Mouse (Mus musculus): ENCODE measurements at regions not wholly inside any gene's neighbourhood (a gene's known extent, or its start where the extent isn't known, plus 50 kb on each side); places are given as distances from the start of the nearest gene placed in this dataset.

- no peak for DNase-seq (ENCODE audit: low read depth, low spot score)
Observed at GRCm38 (mm10) chr3:52759846-52760245, 257.2 kb downstream of the Cog6 start.

DNA sequence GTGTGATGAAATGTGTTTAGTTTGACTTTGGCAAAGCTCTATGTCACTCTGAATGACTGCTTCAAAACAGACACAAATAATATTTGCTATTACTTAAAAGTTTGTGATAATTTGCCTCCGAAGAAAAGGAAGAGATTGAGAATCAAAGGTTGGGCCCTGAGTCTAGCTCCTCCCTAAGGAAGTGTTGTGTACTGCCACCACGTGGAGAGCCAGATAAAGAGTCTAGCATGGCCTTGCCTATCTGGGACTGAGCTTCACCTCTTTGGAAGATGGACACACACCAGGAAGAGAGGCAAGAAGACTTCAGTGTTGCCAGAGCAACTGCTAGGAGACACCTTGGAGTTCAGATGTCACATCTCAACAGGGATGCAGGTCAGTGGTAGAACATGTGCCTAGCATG, 258.5 kb downstream of the Cog6 start:
- peak; percentile 42 for DNase-seq (ENCODE audit: low read depth, low spot score)

GRCm38 (mm10) chr3:52756816-52757215, 260.2 kb downstream of the Cog6 start:
- no peak for DNase-seq (ENCODE audit: low read depth, low spot score)

GRCm38 (mm10) chr3:52756006-52756405, 261.0 kb downstream of the Cog6 start:
- DNase-seq (ENCODE audit: low read depth, low spot score) = no peak

DNA sequence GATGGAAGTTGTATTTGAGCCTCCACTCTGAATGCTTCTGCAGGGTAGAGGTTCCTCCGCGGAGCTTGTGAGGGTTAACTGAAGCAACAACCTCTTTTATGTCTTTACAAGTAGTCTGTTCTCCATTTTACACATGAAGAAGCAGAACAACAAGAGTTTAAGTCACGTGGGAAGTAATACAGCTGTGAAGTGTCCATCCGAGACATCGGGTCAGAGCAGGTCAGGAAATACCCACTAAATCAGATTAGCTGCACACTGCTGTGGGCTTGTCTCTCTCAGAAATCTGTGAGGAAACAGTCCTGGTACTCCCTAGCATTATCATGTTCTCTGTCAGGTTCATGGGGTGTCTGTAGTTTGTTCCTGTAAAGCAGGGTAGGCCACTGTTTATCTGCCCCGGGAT, 262.1 kb downstream of the Cog6 start:
- no peak for DNase-seq (ENCODE audit: low read depth, low spot score)

DNA sequence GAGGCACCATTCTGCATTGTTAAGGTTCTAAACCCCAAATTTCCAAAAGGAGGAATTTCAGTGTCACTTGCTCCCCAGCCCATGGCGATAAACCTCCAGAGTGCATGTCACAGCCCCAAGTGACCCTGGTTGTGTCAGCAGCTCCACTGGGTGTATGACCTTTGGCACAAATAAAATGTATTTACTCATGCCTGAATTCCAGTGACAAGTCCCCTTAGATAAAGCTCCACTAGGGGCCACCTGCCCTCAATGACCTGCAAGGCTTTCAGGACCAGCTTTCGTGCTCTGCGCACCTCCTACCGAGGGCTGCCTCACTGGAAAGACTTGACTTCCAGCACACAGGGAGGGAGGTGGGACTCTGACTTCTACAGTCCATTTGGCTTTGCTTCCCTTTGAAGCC, 262.6 kb downstream of the Cog6 start:
- no peak for DNase-seq (ENCODE audit: low read depth, low spot score)

DNA sequence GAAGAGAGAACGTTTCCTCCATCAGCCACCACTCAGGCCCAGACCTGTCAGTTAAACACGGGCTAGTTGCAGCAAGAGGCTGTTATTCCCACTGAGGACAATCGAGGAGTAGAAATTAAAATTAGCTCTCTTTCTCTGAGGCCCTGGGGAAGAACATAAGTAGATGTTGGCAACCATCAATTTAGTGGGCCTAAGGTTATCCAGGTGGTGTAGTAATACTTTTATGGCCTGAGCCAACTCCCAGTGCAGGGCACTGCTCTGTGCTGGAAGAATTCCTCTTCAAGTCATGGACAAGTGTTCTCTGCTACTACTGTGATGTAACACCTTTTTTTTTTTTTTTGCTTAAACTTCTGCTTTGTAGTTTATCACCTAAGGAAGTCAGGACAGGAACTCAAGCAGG, 270.1 kb downstream of the Cog6 start:
- no peak for DNase-seq (ENCODE audit: low read depth, low spot score)

GRCm38 (mm10) chr3:52744334-52744733, 272.7 kb downstream of the Cog6 start:
- DNase-seq (ENCODE audit: low read depth, low spot score) = no peak

GRCm38 (mm10) chr3:52740466-52741026, 276.5 kb downstream of the Cog6 start:
- DNase-seq (ENCODE audit: low read depth, low spot score) = no peak

DNA sequence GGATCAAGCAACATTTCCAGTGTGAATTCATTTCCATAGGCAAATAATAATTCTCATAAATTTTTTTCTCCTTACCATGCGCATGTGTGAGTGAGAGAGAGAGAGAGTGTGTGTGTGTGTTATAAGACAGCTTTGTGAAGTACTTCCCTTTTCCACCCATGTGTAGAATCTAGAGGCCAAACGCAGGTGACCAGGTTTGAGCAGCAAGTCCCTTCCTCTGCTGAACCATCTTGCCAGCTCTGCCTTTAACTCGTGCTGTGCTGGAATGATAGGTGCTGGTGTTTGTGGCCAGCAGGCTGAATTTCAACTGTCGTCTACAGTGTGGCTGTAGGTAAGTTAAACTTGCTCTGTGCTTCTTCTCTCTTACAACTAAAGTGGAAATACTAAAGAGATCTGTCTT, 277.5 kb downstream of the Cog6 start:
- DNase-seq (ENCODE audit: low read depth, low spot score) = no peak

DNA sequence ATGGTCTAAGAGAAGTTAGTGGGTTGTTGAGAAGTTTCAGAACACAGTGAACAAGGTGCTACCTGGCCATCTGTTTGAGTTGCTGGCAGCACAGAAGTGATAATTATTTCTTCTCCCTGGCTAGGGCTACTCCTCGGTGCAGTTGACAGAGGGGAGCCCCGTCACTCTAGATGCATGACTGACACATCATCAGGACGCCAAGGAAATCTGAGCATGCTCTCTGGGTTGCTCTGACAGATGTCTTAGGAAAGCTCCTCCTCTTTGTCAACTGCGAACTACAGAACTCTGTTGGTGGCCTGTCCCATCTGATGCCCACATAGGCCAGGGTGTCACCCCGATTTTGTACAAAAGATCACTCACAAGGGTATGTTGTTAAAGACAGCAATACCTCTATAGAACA, 278.7 kb downstream of the Cog6 start:
- DNase-seq (ENCODE audit: low read depth, low spot score) = no peak

DNA sequence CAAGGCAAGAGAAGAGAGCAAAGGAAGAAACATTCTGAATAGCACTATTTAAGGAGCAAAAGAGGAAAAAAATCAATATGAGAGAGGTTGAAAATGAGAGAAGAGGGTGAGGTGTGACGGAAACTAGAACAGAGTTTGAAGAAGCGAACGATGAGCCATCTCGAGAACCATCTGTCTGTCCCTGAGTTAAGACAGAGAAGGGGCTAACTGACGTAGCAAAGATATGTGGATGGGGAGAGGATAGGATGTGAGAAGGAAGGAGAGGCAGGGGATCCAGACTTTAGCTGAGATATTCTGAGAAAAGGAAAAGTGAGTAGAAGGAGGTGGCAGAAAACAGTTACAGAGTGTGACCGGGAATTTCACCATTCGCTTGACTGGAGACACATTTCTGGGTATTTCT, 281.1 kb downstream of the Cog6 start:
- no peak for DNase-seq (ENCODE audit: low read depth, low spot score)

DNA sequence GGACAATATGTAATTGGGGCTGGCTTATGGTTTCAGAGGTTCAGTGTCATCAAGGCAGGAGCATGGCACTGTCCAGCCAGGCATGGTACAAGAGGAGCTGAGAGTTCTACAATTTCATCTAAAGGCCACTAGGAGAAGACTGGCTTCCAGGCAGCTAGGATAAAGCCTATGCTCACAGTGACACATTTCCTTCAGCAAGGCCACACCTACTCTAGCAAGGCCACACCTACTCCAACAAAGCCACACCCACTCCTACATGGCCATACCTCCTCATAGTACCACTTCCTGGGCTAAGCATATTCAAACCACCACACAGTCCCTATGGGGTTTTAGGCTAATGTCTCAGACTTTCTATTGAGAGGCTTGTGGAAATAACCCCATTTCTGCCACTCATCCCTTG, 285.1 kb downstream of the Cog6 start:
- peak; percentile 50 for DNase-seq (ENCODE audit: low read depth, low spot score)

DNA sequence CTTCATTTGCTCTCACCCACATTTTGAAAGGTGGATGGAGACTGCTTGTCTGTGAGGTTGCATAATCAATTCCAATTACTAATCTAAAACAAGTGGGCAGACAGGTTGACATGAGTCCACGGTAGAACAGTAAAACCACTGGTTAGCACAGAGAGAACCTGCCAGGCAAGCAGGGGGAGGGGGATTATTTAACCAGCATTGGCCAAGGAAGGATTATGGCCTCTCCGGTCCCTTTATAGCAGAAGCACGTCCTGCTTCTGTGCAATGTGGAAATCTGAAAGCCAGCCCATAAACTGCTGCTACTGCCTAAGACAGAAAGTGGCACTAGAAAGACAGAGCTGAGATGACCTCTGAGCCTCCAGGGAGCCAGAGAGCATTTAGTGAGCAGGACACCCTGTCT, 285.5 kb downstream of the Cog6 start:
- no peak for DNase-seq (ENCODE audit: low read depth, low spot score)

DNA sequence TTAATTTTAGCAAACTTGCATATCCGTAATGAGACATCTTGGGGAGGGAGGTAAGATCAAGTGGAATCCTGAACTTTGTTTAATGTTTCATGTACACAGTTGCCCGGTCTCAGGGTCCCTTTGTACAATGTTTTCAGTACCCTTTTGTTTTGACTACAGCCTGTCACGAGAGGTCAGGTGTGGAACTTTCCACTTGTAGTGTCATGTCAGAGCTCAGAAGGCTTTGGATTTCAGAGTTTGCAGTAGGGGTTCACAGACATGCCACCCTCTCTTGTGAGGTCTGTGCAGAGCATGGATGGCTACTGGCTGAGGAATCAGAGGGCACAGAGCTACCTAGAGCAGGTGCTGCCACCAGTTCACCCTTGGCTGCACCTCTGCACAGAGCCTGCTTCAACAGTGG, 287.3 kb downstream of the Cog6 start:
- no peak for DNase-seq (ENCODE audit: low read depth, low spot score)

GRCm38 (mm10) chr3:52728860-52729259, 288.2 kb downstream of the Cog6 start:
- DNase-seq (ENCODE audit: low read depth, low spot score) = peak; percentile 5

DNA sequence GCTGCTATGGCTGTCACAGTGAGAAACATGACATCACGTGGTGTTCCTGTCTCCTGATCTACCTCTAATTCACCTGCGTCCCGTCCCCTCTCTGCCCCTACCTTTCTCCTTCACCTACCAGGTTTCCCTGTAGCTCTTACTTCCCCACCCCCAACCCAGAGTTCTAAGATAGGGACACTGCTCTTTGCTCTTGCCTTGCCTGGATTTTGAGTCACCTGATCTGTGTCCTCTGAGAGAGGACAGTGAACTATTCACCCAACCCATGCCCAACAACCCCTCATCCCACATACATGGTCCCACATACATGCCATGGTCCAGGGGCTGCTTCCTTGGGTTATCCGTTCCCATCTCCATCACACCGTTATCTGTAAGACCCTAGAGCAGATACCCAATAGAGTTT, 288.6 kb downstream of the Cog6 start:
- no peak for DNase-seq (ENCODE audit: low read depth, low spot score)

DNA sequence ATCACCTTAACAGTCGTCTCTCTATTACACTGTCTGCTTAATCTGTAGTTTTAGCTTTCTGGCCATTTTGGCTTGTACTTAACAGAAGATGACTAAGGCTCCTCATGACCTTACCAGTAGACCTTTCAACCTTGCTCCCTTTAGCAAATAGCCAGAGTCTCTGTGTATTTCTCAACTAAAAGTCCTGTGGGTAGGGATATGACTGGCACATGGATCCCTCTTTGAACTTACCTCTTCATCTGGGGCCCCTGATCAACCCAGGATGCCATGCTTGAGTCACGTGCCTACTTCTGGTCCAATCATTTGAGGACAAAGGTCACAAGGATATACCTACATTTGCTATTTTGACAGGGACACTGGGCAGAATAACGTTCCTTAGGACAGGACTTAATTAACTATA, 292.7 kb downstream of the Cog6 start:
- no peak for DNase-seq (ENCODE audit: low read depth, low spot score)

DNA sequence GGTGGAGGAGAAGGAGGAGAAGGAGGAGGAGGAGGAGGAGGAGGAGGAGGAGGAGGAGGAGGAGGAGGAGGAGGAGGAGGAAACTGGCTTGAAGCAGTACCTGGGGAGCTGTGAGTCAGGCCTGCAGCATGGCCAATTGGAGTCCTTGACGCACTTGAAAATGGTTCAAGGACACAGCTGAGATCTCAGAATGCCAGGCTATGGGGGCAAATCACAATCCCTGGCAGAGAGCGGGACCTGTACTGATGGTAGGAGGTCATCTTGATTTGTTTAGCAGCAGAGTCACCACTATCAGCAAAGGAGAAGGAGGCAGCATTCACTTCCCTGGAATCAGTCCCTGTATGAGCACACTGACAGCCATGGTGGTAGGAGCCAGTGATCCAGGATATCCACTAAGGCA, 294.1 kb downstream of the Cog6 start:
- no peak for DNase-seq (ENCODE audit: low read depth, low spot score)

- DNase-seq (ENCODE audit: low read depth, low spot score) = no peak
Observed at GRCm38 (mm10) chr3:52719181-52719580, 297.9 kb downstream of the Cog6 start.

- DNase-seq (ENCODE audit: low read depth, low spot score) = no peak
Observed at GRCm38 (mm10) chr3:52717324-52717723, 299.7 kb downstream of the Cog6 start.

DNA sequence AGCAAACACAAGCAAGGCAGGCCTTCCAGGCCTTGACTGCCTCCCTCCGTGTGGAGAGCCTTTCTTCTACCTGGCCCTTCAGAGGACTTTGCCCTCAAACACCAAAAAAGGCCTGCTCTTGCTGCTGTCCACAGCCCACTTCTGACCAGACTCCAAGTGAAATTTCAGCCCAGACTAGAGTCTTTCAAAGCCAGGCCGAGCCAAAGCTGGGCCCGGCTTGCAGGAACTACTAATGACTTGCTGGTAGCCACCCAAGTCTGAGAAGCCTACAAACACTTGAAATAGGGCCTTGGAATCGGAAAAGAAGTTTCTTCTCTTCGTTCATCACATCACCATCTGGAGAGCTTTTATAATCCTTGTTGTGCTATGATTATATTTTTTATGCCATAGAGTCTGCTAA, 304.9 kb downstream of the Cog6 start:
- no peak for DNase-seq (ENCODE audit: low read depth, low spot score)

GRCm38 (mm10) chr3:52711133-52711532, 305.9 kb downstream of the Cog6 start:
- peak; percentile 44 for DNase-seq (ENCODE audit: low read depth, low spot score)

- DNase-seq (ENCODE audit: low read depth, low spot score) = no peak
Observed at GRCm38 (mm10) chr3:52708746-52709145, 308.3 kb downstream of the Cog6 start.

All from ZHBTc4 (cell line).